Mouse (Mus musculus) lung, embryonic 14.5 days (tissue): ENCODE results near the gene Ntm. TPM values are rescaled to one million over a fixed set of nuclear protein-coding genes. Genes with fewer than 3 reads are reported as not detected.

Experiments
- ATAC-seq: fragments of 200-750 bp; cut with Nextera tagmentation; 2 replicates; pipeline ENCODE4 v1.8.0; 2017; ENCODE audit warnings: mild to moderate bottlenecking, moderate TSS enrichment, moderate library complexity; ENCODE audit not compliant: insufficient read depth
- DNase-seq: peaks from one replicate; pipeline ENCODE4 v3.0.0-alpha.2; 2015
- H3K27ac ChIP-seq: fragments of 300-500 bp; sonication (generic); 2 replicates; pipeline ENCODE4 v1.5.1; 2014; ENCODE audit warnings: low read depth, mild to moderate bottlenecking, moderate library complexity
- H3K27me3 ChIP-seq: fragments of 300-500 bp; sonication (generic); 2 replicates; pipeline ENCODE4 v1.6.1; 2014; ENCODE audit warnings: low read length, control low read depth; ENCODE audit not compliant: insufficient read depth
- H3K36me3 ChIP-seq: fragments of 300-500 bp; sonication (generic); 2 replicates; pipeline ENCODE4 v1.6.1; 2014; ENCODE audit warnings: control low read depth; ENCODE audit not compliant: insufficient read depth
- H3K4me1 ChIP-seq: fragments of 300-500 bp; sonication (generic); 2 replicates; pipeline ENCODE4 v1.6.1; 2014; ENCODE audit warnings: antibody characterized with exemption, control low read depth; ENCODE audit not compliant: insufficient read depth
- H3K4me2 ChIP-seq: fragments of 300-500 bp; sonication (generic); 2 replicates; pipeline ENCODE4 v1.6.1; 2014; ENCODE audit warnings: mild to moderate bottlenecking
- H3K4me3 ChIP-seq: fragments of 300-500 bp; sonication (generic); 2 replicates; pipeline ENCODE4 v1.5.1; 2014; ENCODE audit warnings: low read depth, low read length
- H3K9ac ChIP-seq: fragments of 300-500 bp; sonication (generic); 2 replicates; pipeline ENCODE4 v1.6.1; 2014
- H3K9me3 ChIP-seq: fragments of 300-500 bp; sonication (generic); 2 replicates; pipeline ENCODE4 v1.6.1; 2016; ENCODE audit warnings: low read depth, low read length, control low read depth
- CTCF ChIP-seq: IDR thresholded peaks from 2 replicates; pipeline ENCODE4 v1.5.1; 2016; ENCODE audit warnings: antibody characterized with exemption, low read depth
- WGBS: fragments of 180-500 bp; shearing (Covaris S2); extraction: QIAGEN DNeasy Blood & Tissue Kit; methylation state at CpG from one replicate; pipeline ENCODE4 v1.1.7; 2014; 5-methylcytosine and 5-hydroxymethylcytosine counted together
- polyA plus RNA-seq: library from polyadenylated mRNA; unstranded; fragments of >200 nt; fragmentation: Nextera tagmentation; extraction: Ambion mirVana; gene quantifications from 2 replicates; pipeline ENCODE4 v1.2.1, GENCODE M21; 2014

The Ntm gene
- polyA plus RNA-seq, 1 experiment from 2014 or later: 22.1 TPM

DNA sequence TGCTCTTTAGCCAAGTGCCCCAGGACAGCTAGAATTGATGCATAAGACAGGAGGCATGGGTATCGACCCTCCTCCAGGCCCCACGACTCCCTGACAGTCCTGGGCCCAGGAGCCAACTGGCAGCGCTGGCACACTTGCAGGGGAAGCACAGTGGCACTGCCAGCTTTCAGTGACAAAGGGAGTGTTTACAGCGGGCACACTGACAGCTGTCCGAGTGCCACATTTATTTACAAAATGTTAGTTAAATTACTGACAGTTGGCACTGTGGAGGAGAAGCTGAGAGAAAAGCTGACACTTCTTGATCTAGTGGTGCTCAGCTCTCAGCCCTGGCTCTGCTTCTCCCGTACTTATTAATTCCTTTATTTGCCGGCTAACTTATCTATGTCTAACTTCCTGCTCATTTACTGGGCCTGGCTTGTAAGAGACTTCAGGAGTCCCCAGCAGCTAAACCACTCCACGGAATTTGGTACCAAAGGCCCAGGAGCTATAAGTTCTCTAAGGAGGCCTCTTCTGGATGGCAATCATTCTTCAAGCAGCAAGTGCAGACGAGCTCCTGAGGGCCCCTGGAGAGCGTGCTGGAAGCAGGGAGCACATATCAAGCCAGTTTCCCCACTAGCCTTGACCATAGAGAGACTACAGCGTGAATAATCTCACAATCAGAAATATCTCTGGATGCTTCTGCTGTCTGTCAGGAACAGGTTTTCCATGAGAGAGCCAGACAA is 572.0 kb downstream of the Ntm start:
- TF ChIP-seq CTCF: no peak
- Histone ChIP-seq H3K36me3 (no peaks in the 10 kb centered on the region), H3K4me1 (peaks cover 5% of the 10 kb centered on the region; the same call in 1 of the 2 replicates), H3K4me2 (no peak overlapping the region), H3K4me3 (no peak overlapping the region), H3K9ac (no peak overlapping the region), H3K27ac (no peak overlapping the region), H3K27me3 (no peaks in the 10 kb centered on the region), H3K9me3 (no peaks in the 10 kb centered on the region)
- DNase-seq: peak; percentile 22
- WGBS: 46% methylated on average over 11 of the region's 11 CpGs
- no peak for ATAC-seq

DNA sequence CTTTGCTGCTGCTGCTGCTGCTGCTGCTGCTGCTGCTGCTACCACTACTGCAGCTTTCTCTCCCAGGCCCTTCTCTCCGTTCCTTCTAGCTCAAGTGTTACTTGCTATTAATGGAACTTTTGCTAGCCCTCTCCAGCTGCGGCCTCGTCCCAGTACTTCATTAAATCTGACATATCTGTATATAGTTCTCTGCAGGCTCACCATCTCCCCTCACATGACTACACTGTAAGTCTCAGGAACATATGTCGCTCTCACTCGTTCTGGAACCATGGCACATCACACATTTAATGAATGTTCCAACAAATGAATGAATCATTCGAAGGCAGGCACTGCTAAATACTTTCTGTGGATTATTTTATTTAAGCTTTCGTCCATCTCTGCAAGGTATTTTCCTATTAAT is 573.7 kb downstream of the Ntm start:
- 46% methylated on average over 7 of the region's 7 CpGs for WGBS
- Histone ChIP-seq H3K9ac (no peak overlapping the region), H3K27me3 (no peaks in the 10 kb centered on the region), H3K27ac (no peak overlapping the region), H3K4me1 (peaks cover 5% of the 10 kb centered on the region; the same call in 1 of the 2 replicates), H3K36me3 (no peaks in the 10 kb centered on the region), H3K4me2 (no peak overlapping the region), H3K9me3 (no peaks in the 10 kb centered on the region), H3K4me3 (no peak overlapping the region)
- no peak for TF ChIP-seq CTCF
- peak; percentile 87 for DNase-seq
- ATAC-seq: peak; percentile 88

DNA sequence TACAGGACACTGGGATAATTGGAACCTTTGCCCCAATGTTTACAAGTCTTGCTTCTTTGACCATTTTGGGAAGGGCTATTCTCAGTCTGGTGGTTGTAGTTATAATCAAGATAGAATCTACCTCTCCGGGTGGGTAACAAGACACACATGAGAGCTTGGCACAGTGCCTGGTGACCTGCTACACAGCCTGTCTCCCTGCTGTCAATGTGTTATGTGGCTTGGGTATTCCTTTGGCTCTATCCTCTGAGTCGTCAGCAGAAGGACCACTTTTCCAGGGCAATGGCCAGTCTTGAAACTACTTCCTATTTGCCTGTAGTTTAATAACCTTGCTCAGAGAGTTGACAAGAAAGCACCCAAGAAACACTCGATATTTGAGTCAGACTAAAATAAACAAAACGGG is 575.8 kb downstream of the Ntm start:
- no peaks in the 10 kb centered on the region for H3K27me3 ChIP-seq
- H3K4me3 ChIP-seq: no peak overlapping the region
- no peak overlapping the region for H3K4me2 ChIP-seq
- TF ChIP-seq CTCF: no peak
- peaks cover 5% of the 10 kb centered on the region; the same call in 1 of the 2 replicates for H3K4me1 ChIP-seq
- no peaks in the 10 kb centered on the region for H3K9me3 ChIP-seq
- DNase-seq (no peak), ATAC-seq (no peak)
- H3K27ac ChIP-seq: no peak overlapping the region
- WGBS: 47% methylated on average over 4 of the region's 4 CpGs
- H3K36me3 ChIP-seq: no peaks in the 10 kb centered on the region
- H3K9ac ChIP-seq: no peak overlapping the region

DNA sequence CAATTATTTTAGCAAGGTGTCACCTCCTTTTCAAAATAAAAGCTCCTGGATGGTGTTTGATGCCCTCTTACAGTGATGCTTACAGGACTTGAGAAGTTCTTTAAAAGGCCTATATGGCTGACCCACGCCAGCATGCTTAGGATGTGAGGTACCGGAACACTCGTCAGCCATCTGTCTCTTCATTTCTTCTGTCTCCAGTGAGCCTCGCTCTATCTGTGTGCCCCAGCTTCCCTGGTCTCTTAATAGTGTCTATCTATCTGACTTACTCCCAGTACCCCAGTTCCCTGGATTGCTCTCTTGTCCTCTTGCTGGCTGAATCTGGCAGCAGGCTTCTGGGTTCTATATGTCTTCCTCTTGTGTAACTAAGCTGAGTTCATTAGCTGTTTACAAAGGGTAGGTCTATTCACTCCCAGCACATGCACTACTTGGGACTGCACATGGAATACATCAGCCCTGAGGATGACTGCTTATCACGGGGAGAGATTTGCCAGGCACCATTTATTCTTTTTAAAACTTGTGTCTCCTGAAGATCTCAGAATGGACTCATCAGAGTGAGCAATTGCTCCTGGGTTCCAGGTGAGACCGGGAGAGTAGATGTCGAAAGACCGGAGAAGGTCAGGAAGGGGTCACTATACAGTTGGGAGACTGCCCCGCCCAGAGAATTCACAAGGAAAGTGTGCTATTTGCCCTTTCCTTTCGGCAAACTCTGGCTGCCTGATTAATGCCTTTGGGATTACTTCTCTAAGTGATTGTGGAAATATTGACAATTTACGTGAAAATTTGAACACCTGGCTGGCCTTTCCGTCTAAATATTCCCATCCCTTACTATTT is 585.6 kb downstream of the Ntm start:
- H3K4me1 ChIP-seq: peaks cover 18% of the 10 kb centered on the region; the same call in 1 of the 2 replicates
- H3K27me3 ChIP-seq: no peaks in the 10 kb centered on the region
- no peak for TF ChIP-seq CTCF
- 0 out of 2 replicates have a peak overlapping the region, but pooled peaks have one; percentile 36 for H3K27ac ChIP-seq
- DNase-seq: peak; percentile 28
- H3K9me3 ChIP-seq: no peaks in the 10 kb centered on the region
- no peaks in the 10 kb centered on the region for H3K36me3 ChIP-seq
- WGBS: 55% methylated on average over 12 of the region's 12 CpGs
- no peak overlapping the region for H3K4me2 ChIP-seq
- no peak for ATAC-seq
- no peak overlapping the region for H3K4me3 ChIP-seq
- H3K9ac ChIP-seq: no peak overlapping the region

DNA sequence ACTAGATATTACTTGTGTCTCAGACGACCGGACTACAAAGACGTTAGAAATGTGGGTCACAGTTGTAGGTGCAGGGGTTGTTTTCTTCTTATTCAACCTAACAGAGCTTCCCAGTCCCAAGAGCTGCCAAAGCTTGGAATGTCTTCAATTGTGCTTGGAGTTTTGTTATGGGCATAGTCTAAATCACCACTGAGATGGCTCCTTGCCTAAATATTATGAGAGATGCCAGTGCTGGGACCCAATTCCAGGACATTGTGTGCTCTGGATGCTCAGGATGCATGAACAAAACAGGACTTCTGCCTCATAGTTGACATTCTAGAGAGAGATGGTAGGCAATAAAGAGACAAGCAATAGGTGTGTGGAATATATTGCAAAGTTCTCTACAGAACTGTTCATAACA is 591.6 kb downstream of the Ntm start:
- TF ChIP-seq CTCF: no peak

DNA sequence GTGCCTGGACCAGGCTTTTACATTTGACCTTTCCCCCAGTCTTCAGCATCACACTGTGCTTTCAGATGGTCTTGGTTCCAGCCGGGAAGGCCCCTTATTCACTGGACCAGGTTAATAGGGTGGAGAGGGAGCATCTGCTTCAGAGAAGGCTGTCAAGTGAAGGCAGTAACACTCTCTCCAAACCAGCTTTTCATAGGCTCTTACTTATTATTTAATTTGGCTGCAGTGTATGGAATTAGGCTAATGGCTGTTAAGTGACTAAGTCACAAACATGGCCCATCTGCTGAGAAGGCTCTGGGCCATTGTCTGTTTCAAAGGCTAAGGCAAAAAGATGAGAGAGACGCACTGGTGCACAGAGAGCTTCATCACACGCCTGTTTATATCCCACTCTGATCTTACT is 593.3 kb downstream of the Ntm start:
- H3K4me2 ChIP-seq: no peak overlapping the region
- no peak overlapping the region for H3K27ac ChIP-seq
- no peak for ATAC-seq
- H3K9me3 ChIP-seq: no peaks in the 10 kb centered on the region
- H3K27me3 ChIP-seq: no peaks in the 10 kb centered on the region
- TF ChIP-seq CTCF: no peak
- 79% methylated on average over 3 of the region's 3 CpGs for WGBS
- DNase-seq: no peak
- H3K4me1 ChIP-seq: no peaks in the 10 kb centered on the region
- H3K4me3 ChIP-seq: no peak overlapping the region
- no peaks in the 10 kb centered on the region for H3K36me3 ChIP-seq
- H3K9ac ChIP-seq: no peak overlapping the region

More for the DNA sequence above, 591.6 kb downstream of the Ntm start:
- DNase-seq: no peak
- no peak overlapping the region for H3K4me3 ChIP-seq
- H3K36me3 ChIP-seq: no peaks in the 10 kb centered on the region
- 84% methylated on average over 3 of the region's 3 CpGs for WGBS
- ATAC-seq: no peak
- no peaks in the 10 kb centered on the region for H3K9me3 ChIP-seq
- no peaks in the 10 kb centered on the region for H3K4me1 ChIP-seq
- H3K27me3 ChIP-seq: no peaks in the 10 kb centered on the region
- H3K9ac ChIP-seq: no peak overlapping the region
- H3K4me2 ChIP-seq: no peak overlapping the region
- no peak overlapping the region for H3K27ac ChIP-seq

DNA sequence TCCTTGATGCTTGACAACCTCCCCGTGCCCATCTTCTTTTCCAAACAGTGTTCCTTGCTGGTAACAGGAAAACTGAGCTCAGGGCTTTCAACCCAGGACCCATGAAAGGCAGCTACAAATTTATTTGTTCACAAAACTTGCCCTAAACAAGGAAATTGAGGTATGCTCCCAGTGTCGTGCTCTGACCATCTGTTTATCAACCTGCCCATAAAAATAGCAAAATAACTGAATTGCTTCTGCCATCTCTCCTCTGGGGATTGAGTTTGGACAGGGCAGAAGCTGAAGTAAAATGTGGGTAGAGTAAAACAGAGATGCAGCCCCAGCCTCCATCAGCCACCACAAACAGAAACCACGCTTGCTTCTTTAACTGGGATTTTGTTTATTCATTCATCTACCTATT is 594.6 kb downstream of the Ntm start:
- Histone ChIP-seq H3K27me3 (no peaks in the 10 kb centered on the region), H3K9me3 (no peaks in the 10 kb centered on the region), H3K4me3 (no peak overlapping the region), H3K9ac (no peak overlapping the region), H3K36me3 (no peaks in the 10 kb centered on the region), H3K27ac (peak overlapping the region; percentile 47; the same call in 1 of the 2 replicates), H3K4me1 (no peaks in the 10 kb centered on the region), H3K4me2 (no peak overlapping the region)
- DNase-seq: no peak
- no peak for TF ChIP-seq CTCF
- no peak for ATAC-seq
- WGBS: 37% methylated on average over 3 of the region's 3 CpGs
